Mouse (Mus musculus) limb, embryonic 14.5 days (tissue): ENCODE data around the gene Camk2d. TPM values are rescaled to one million over a fixed set of nuclear protein-coding genes. Genes with fewer than 3 reads are reported as not detected.

Experiments
- ATAC-seq: fragments of 200-750 bp; cut with Nextera tagmentation; 2 replicates; pipeline ENCODE4 v1.8.0; 2017; ENCODE audit warnings: low read depth, moderate number of reproducible peaks, moderate TSS enrichment; ENCODE audit not compliant: low FRiP score
- DNase-seq: peaks from one replicate; pipeline ENCODE4 v3.0.0-alpha.2; 2015; ENCODE audit warnings: low spot score
- H3K27ac ChIP-seq: fragments of 300-500 bp; sonication (generic); replicated peaks from 2 replicates; pipeline ENCODE4 v1.5.1; 2014; ENCODE audit warnings: low read depth, mild to moderate bottlenecking, low read length, moderate library complexity, mixed read lengths
- H3K27me3 ChIP-seq: fragments of 300-500 bp; sonication (generic); 2 replicates; pipeline ENCODE4 v1.6.1; 2014; ENCODE audit warnings: low read length, mixed read lengths; ENCODE audit not compliant: control insufficient read depth, insufficient read depth
- H3K36me3 ChIP-seq: fragments of 300-500 bp; sonication (generic); 2 replicates; pipeline ENCODE4 v1.6.1; 2014; ENCODE audit warnings: mild to moderate bottlenecking, low read length, moderate library complexity, mixed read lengths; ENCODE audit not compliant: control insufficient read depth, insufficient read depth
- H3K4me1 ChIP-seq: fragments of 300-500 bp; sonication (generic); 2 replicates; pipeline ENCODE4 v1.6.1; 2014; ENCODE audit warnings: antibody characterized with exemption, low read length, mixed read lengths; ENCODE audit not compliant: control insufficient read depth, insufficient read depth
- H3K4me2 ChIP-seq: fragments of 300-500 bp; sonication (generic); replicated peaks from 2 replicates; pipeline ENCODE4 v1.6.1; 2014; ENCODE audit warnings: low read depth, mild to moderate bottlenecking, low read length, moderate library complexity; ENCODE audit not compliant: severe bottlenecking
- H3K4me3 ChIP-seq: fragments of 300-500 bp; sonication (generic); replicated peaks from 2 replicates; pipeline ENCODE4 v1.5.1; 2014; ENCODE audit warnings: low read length
- H3K9ac ChIP-seq: fragments of 300-500 bp; sonication (generic); 2 replicates; pipeline ENCODE4 v1.6.1; 2014; ENCODE audit warnings: mild to moderate bottlenecking, low read depth, low read length, moderate library complexity; ENCODE audit not compliant: severe bottlenecking
- H3K9me3 ChIP-seq: fragments of 300-500 bp; sonication (generic); 2 replicates; pipeline ENCODE4 v1.6.1; 2016; ENCODE audit warnings: low read length; ENCODE audit not compliant: control insufficient read depth
- POLR2A ChIP-seq: fragments of 200-500 bp; IDR thresholded peaks from 2 replicates; pipeline ENCODE4 v1.8.0; 2012; ENCODE audit warnings: inconsistent platforms, mild to moderate bottlenecking, moderate library complexity, borderline replicate concordance; ENCODE audit not compliant: insufficient read depth, insufficient read length; ENCODE audit errors: extremely low read depth
- WGBS: fragments of 180-500 bp; shearing (Covaris S2); extraction: QIAGEN DNeasy Blood & Tissue Kit; methylation state at CpG from one replicate; pipeline ENCODE4 v1.1.7; 2014; 5-methylcytosine and 5-hydroxymethylcytosine counted together
- polyA plus RNA-seq, 2 experiments: library from polyadenylated mRNA; depleted of rRNA in 1 of 2; stranded (reverse) in 1 of 2; unstranded in 1 of 2; fragments of >200 nt; fragmentation: Nextera tagmentation in 1 of 2; extraction: Ambion mirVana in 1 of 2; gene quantifications; 2 replicates each; pipeline versions ENCODE4 v1.2.1 to v1.2.3; 2012 to 2014

The Camk2d gene
- polyA plus RNA-seq, 2 experiments, result 37.4 to 40.0 TPM

- Histone ChIP-seq H3K27ac (no peak overlapping the region), H3K9me3 (no peaks in the 10 kb centered on the region), H3K4me1 (peaks cover 6% of the 10 kb centered on the region; the same call in 1 of the 2 replicates), H3K4me2 (no peak overlapping the region), H3K4me3 (no peak overlapping the region), H3K27me3 (no peaks in the 10 kb centered on the region; the same call in 1 of the 2 replicates), H3K9ac (no peak overlapping the region), H3K36me3 (no peaks in the 10 kb centered on the region)
- no peak for TF ChIP-seq POLR2A
- ATAC-seq, result no peak
- no peak for DNase-seq
- WGBS, result 92% methylated on average over 2 of the region's 2 CpGs
Observed at GRCm38 (mm10) chr3:126829817-126830216, 233.7 kb downstream of the Camk2d start.

- TF ChIP-seq POLR2A, result no peak
- no peak for DNase-seq
- Histone ChIP-seq H3K27ac (no peak overlapping the region), H3K4me1 (no peaks in the 10 kb centered on the region; the same call in 1 of the 2 replicates), H3K4me2 (no peak overlapping the region), H3K9me3 (no peaks in the 10 kb centered on the region), H3K36me3 (no peaks in the 10 kb centered on the region), H3K27me3 (no peaks in the 10 kb centered on the region; the same call in 1 of the 2 replicates), H3K9ac (no peak overlapping the region), H3K4me3 (no peak overlapping the region)
- 58% methylated on average over 6 of the region's 6 CpGs for WGBS
- ATAC-seq, result 0 out of 2 replicates have a peak, but pooled peaks have one; percentile 15
Observed at GRCm38 (mm10) chr3:126831418-126832138, 235.5 kb downstream of the Camk2d start.

GRCm38 (mm10) chr3:126834641-126835167 is 238.6 kb downstream of the Camk2d start:
- no peaks in the 10 kb centered on the region for H3K27me3 ChIP-seq
- 84% methylated on average over 5 of the region's 5 CpGs for WGBS
- H3K9me3 ChIP-seq, result no peaks in the 10 kb centered on the region
- ATAC-seq (no peak), DNase-seq (no peak)
- H3K36me3 ChIP-seq, result no peaks in the 10 kb centered on the region
- H3K4me1 ChIP-seq, result no peaks in the 10 kb centered on the region
- TF ChIP-seq POLR2A, result no peak
- no peak overlapping the region for H3K27ac ChIP-seq
- no peak overlapping the region for H3K4me2 ChIP-seq
- no peak overlapping the region for H3K9ac ChIP-seq
- H3K4me3 ChIP-seq, result no peak overlapping the region

- 0 out of 2 replicates have a peak, but pooled peaks cover 4% of the 10 kb centered on the region for H3K36me3 ChIP-seq
- no peak for DNase-seq
- WGBS, result 83% methylated on average over 9 of the region's 9 CpGs
Observed at GRCm38 (mm10) chr3:126842780-126843179, 246.7 kb downstream of the Camk2d start.

GRCm38 (mm10) chr3:126844809-126845208 is 248.7 kb downstream of the Camk2d start:
- TF ChIP-seq POLR2A, result no peak
- WGBS, result 93% methylated on average over 7 of the region's 7 CpGs
- H3K4me2 ChIP-seq, result no peak overlapping the region
- no peaks in the 10 kb centered on the region for H3K9me3 ChIP-seq
- H3K27ac ChIP-seq, result no peak overlapping the region
- H3K4me3 ChIP-seq, result no peak overlapping the region
- no peak for DNase-seq
- no peaks in the 10 kb centered on the region for H3K4me1 ChIP-seq
- ATAC-seq, result no peak
- H3K27me3 ChIP-seq, result no peaks in the 10 kb centered on the region
- no peak overlapping the region for H3K9ac ChIP-seq
- 0 out of 2 replicates have a peak, but pooled peaks cover 4% of the 10 kb centered on the region for H3K36me3 ChIP-seq

More at GRCm38 (mm10) chr3:126842780-126843179, 246.7 kb downstream of the Camk2d start:
- no peak overlapping the region for H3K27ac ChIP-seq
- no peak overlapping the region for H3K4me2 ChIP-seq
- H3K4me3 ChIP-seq, result no peak overlapping the region
- no peaks in the 10 kb centered on the region for H3K27me3 ChIP-seq
- H3K9me3 ChIP-seq, result no peaks in the 10 kb centered on the region
- H3K4me1 ChIP-seq, result no peaks in the 10 kb centered on the region
- ATAC-seq, result no peak
- no peak overlapping the region for H3K9ac ChIP-seq
- no peak for TF ChIP-seq POLR2A
